Mouse (Mus musculus): ENCODE measurements around the gene Pink1.
A peak's percentile ranks its signal among the peaks of the same experiment; 100 is the strongest.

DNA sequence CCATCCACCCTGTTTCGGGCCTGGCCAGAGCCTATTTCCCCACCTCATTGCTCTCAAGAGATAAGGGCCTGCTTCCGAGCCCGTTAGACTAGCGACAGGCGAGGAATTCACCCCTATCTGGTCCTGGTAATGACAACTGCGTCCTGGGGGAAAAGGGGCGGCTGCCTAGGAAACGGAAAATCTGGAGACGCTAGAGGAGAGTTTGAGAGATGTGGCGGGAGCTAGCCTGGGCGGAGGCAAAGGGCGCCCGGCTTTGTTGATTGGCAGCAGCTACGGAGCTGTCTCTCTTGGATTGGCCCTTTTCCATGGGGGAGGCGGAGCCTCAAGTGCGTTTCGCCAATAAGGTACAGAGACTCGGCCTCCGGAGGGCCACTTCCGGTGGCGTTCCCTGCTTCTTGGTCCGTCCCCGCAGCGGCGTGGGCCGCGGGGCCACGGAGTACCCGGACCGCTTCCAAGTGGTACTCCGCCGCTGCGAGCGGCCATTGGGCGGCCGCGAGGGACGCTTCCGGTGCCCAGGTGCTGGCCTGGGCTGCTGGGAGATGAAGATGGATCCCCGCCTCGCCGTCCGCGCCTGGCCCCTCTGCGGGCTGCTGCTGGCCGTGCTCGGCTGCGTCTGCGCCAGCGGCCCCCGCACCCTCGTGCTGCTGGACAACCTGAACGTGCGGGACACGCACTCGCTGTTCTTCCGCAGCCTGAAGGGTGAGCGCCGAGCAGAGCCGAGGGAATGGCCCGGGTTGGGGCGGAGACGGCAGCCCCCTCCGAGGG lies 21.6 kb downstream of the Pink1 start, which contains the start of gene Ddost:
- TF ChIP-seq CTCF (IDR thresholded peaks at IDR 0.05; ENCODE audit: control insufficient read depth, insufficient read depth, insufficient read length) = no peak
- TF ChIP-seq USF1 (IDR thresholded peaks at IDR 0.05; ENCODE audit: low read depth) = no peak
- no peak for TF ChIP-seq MYOD1 (IDR thresholded peaks at IDR 0.05; ENCODE audit: control insufficient read depth, insufficient read length, low read depth)
- no peak for TF ChIP-seq MYOG (IDR thresholded peaks at IDR 0.05; ENCODE audit: control insufficient read depth, extremely low read depth, insufficient read length)
- no peak for TF ChIP-seq CEBPB (IDR thresholded peaks at IDR 0.05; ENCODE audit: low read depth)
- TF ChIP-seq MAX (IDR thresholded peaks at IDR 0.05) = peak; percentile 87
